Mouse (Mus musculus): ENCODE data around the gene Ephb4. TPM values are rescaled to one million over a fixed set of nuclear protein-coding genes. Genes with fewer than 3 reads are reported as not detected.

Gene Ephb4
- polyA plus RNA-seq, 2 experiments, result 78.1 to 102 TPM

DNA sequence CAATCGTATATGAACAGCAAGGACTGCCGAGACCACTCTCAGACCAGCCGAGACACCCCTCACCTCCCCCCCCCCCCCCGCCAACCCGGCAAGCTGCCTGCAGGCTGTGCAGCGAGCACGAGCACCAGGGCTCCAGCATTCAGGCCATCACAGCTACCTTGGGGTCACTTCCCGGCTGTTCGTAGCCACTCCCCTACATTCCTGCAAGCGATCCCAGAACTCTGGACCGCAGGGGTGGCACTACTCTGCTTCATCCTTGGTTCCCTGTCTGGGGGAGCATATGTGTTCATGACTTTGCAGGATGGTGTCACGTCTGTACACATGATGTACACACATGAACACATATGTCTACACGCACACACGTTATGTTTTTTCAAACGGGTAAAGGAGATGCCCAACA lies 27.7 kb downstream of the Ephb4 start:
- Histone ChIP-seq H3K27ac (replicated peaks; ENCODE audit: low read depth, low read length) (no peak overlapping the region), H3K36me3 (ENCODE audit: control insufficient read depth, insufficient read depth, low read length) (peaks cover 28% of the 10 kb centered on the region), H3K9me3 (ENCODE audit: control insufficient read depth, low read length) (no peaks in the 10 kb centered on the region), H3K9ac (ENCODE audit: low read depth, low read length, severe bottlenecking) (no peak overlapping the region), H3K4me2 (replicated peaks; ENCODE audit: low read depth, low read length, severe bottlenecking) (peak overlapping the region; percentile 32), H3K4me3 (replicated peaks; ENCODE audit: low read length) (no peak overlapping the region), H3K27me3 (ENCODE audit: control insufficient read depth, insufficient read depth, low read length) (no peaks in the 10 kb centered on the region), H3K4me1 (ENCODE audit: control insufficient read depth, insufficient read depth, low read length) (0 out of 2 replicates have a peak, but pooled peaks cover 3% of the 10 kb centered on the region)
- DNase-seq (ENCODE audit: low spot score) (no peak), ATAC-seq (ENCODE audit: low FRiP score, low read depth) (0 out of 2 replicates have a peak, but pooled peaks have one; percentile 8)
- TF ChIP-seq POLR2A (IDR thresholded peaks at IDR 0.05; ENCODE audit: borderline replicate concordance, extremely low read depth, insufficient read depth, insufficient read length), result no peak
- 39% methylated on average over 8 of the region's 15 CpGs for WGBS

DNA sequence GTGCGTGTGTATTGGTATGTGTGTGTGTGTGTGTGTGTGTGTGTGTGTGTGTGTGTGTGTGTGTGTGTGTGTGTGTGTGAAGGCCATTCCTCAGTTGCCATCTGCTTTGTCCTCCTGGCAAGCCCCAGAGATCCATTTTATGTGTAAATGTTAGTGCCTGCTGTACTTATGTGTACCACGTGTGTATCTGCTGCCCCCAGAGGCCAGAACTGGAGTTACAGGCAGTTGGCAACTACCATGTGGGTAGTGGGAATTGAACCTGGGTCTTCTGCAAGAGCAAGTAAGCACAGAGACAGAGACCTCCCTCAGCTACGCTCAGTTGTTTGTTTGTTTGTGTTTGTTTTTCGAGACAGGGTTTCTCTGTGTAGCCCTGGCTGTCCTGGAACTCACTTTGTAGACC lies 31.2 kb downstream of the Ephb4 start:
- DNase-seq (ENCODE audit: low spot score) (peak; percentile 45), ATAC-seq (ENCODE audit: low FRiP score, low read depth) (no peak)
- no peak for TF ChIP-seq POLR2A (IDR thresholded peaks at IDR 0.05; ENCODE audit: borderline replicate concordance, extremely low read depth, insufficient read depth, insufficient read length)
- WGBS, result 54% methylated on average over 4 of the region's 4 CpGs
- 0 out of 2 replicates have a peak, but pooled peaks cover 3% of the 10 kb centered on the region for H3K4me1 ChIP-seq (ENCODE audit: control insufficient read depth, insufficient read depth, low read length)
- H3K4me3 ChIP-seq (replicated peaks; ENCODE audit: low read length), result no peak overlapping the region
- no peaks in the 10 kb centered on the region for H3K9me3 ChIP-seq (ENCODE audit: control insufficient read depth, low read length)
- H3K27me3 ChIP-seq (ENCODE audit: control insufficient read depth, insufficient read depth, low read length), result no peaks in the 10 kb centered on the region
- H3K9ac ChIP-seq (ENCODE audit: low read depth, low read length, severe bottlenecking), result no peak overlapping the region
- no peak overlapping the region for H3K4me2 ChIP-seq (replicated peaks; ENCODE audit: low read depth, low read length, severe bottlenecking)
- H3K27ac ChIP-seq (replicated peaks; ENCODE audit: low read depth, low read length), result no peak overlapping the region
- H3K36me3 ChIP-seq (ENCODE audit: control insufficient read depth, insufficient read depth, low read length), result no peaks in the 10 kb centered on the region

DNA sequence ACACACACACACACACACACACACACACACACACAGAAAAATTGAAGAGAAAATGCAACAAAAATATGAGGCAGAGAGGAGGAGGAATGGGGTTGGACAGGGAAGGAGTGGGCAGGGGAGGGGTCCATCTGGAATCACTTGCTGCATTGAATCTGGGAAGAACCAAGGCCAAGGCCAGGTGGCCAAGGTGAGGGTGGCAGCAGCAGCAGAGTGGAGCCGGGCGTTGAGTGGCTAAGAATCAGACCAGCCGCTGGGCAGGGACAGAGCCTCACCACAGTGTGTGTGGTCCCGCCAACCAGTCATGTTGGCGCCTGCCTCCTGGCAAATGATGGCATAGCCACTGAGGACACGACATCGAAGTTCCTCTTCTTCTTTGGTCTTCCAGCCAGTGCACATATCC lies 33.5 kb downstream of the Ephb4 start:
- Histone ChIP-seq H3K4me3 (replicated peaks; ENCODE audit: low read length) (no peak overlapping the region), H3K27me3 (ENCODE audit: control insufficient read depth, insufficient read depth, low read length) (no peaks in the 10 kb centered on the region), H3K4me1 (ENCODE audit: control insufficient read depth, insufficient read depth, low read length) (no peaks in the 10 kb centered on the region), H3K27ac (replicated peaks; ENCODE audit: low read depth, low read length) (no peak overlapping the region), H3K36me3 (ENCODE audit: control insufficient read depth, insufficient read depth, low read length) (no peaks in the 10 kb centered on the region), H3K9me3 (ENCODE audit: control insufficient read depth, low read length) (no peaks in the 10 kb centered on the region), H3K4me2 (replicated peaks; ENCODE audit: low read depth, low read length, severe bottlenecking) (no peak overlapping the region), H3K9ac (ENCODE audit: low read depth, low read length, severe bottlenecking) (no peak overlapping the region)
- ATAC-seq (ENCODE audit: low FRiP score, low read depth) (no peak), DNase-seq (ENCODE audit: low spot score) (no peak)
- TF ChIP-seq POLR2A (IDR thresholded peaks at IDR 0.05; ENCODE audit: borderline replicate concordance, extremely low read depth, insufficient read depth, insufficient read length), result no peak
- WGBS, result 76% methylated on average over 7 of the region's 7 CpGs

DNA sequence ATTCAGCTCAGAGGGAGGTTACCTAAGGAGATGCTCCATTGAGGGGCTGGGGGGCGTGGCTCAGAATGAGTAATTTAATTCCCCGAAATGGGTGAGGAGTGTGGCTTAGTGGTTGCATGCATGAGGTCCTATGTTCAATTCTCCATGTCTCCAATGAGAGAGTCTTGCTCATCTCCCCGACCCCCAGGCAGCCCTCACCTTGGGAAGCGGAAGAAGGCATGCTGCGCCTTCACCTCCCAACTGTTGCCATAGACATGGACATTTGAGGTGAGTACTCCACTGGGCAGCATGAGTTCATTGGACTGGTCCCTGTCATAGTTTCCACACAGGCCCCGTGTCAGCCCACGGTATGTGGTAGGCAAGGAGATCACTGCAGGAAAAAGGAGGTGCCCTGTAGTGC lies 36.8 kb downstream of the Ephb4 start:
- H3K27me3 ChIP-seq (ENCODE audit: control insufficient read depth, insufficient read depth, low read length), result no peaks in the 10 kb centered on the region
- H3K9me3 ChIP-seq (ENCODE audit: control insufficient read depth, low read length), result no peaks in the 10 kb centered on the region
- no peak overlapping the region for H3K9ac ChIP-seq (ENCODE audit: low read depth, low read length, severe bottlenecking)
- no peak overlapping the region for H3K27ac ChIP-seq (replicated peaks; ENCODE audit: low read depth, low read length)
- H3K4me3 ChIP-seq (replicated peaks; ENCODE audit: low read length), result no peak overlapping the region
- H3K36me3 ChIP-seq (ENCODE audit: control insufficient read depth, insufficient read depth, low read length), result no peaks in the 10 kb centered on the region
- no peak overlapping the region for H3K4me2 ChIP-seq (replicated peaks; ENCODE audit: low read depth, low read length, severe bottlenecking)
- ATAC-seq (ENCODE audit: low FRiP score, low read depth) (no peak), DNase-seq (ENCODE audit: low spot score) (no peak)
- no peaks in the 10 kb centered on the region for H3K4me1 ChIP-seq (ENCODE audit: control insufficient read depth, insufficient read depth, low read length)
- WGBS, result 88% methylated on average over 7 of the region's 7 CpGs
- TF ChIP-seq POLR2A (IDR thresholded peaks at IDR 0.05; ENCODE audit: borderline replicate concordance, extremely low read depth, insufficient read depth, insufficient read length), result no peak

- Histone ChIP-seq H3K4me3 (replicated peaks; ENCODE audit: low read length) (no peak overlapping the region), H3K4me1 (ENCODE audit: control insufficient read depth, insufficient read depth, low read length) (no peaks in the 10 kb centered on the region), H3K27ac (replicated peaks; ENCODE audit: low read depth, low read length) (no peak overlapping the region), H3K9me3 (ENCODE audit: control insufficient read depth, low read length) (no peaks in the 10 kb centered on the region), H3K27me3 (ENCODE audit: control insufficient read depth, insufficient read depth, low read length) (no peaks in the 10 kb centered on the region), H3K4me2 (replicated peaks; ENCODE audit: low read depth, low read length, severe bottlenecking) (no peak overlapping the region), H3K36me3 (ENCODE audit: control insufficient read depth, insufficient read depth, low read length) (no peaks in the 10 kb centered on the region), H3K9ac (ENCODE audit: low read depth, low read length, severe bottlenecking) (no peak overlapping the region)
- DNase-seq (ENCODE audit: low spot score) (no peak), ATAC-seq (ENCODE audit: low FRiP score, low read depth) (no peak)
- no peak for TF ChIP-seq POLR2A (IDR thresholded peaks at IDR 0.05; ENCODE audit: borderline replicate concordance, extremely low read depth, insufficient read depth, insufficient read length)
- WGBS, result 79% methylated on average over 8 of the region's 8 CpGs
These were observed 41.7 kb downstream of the Ephb4 start for GRCm38 (mm10) chr5:137391641-137392040.

DNA sequence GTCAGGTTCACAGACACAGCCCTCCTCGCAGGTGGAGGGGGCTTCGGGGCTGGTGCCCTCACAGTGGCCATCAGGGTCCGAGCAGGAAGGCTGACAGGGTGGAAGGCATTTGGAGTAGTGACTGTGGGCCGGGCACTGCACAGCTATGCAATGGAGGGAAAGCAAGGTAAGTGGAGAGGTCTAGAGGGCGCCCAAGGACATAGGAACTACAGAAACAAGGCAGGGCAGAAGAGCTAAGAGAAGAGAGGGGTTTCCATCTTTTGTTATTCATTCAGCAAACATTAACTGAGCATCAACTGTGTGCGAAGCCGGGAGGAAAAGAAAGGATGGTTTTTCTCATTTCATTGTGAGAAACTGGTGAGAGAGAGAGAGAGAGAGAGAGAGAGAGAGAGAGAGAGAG lies 44.5 kb downstream of the Ephb4 start:
- no peaks in the 10 kb centered on the region for H3K9me3 ChIP-seq (ENCODE audit: control insufficient read depth, low read length)
- no peak overlapping the region for H3K9ac ChIP-seq (ENCODE audit: low read depth, low read length, severe bottlenecking)
- no peaks in the 10 kb centered on the region for H3K36me3 ChIP-seq (ENCODE audit: control insufficient read depth, insufficient read depth, low read length)
- H3K4me1 ChIP-seq (ENCODE audit: control insufficient read depth, insufficient read depth, low read length), result no peaks in the 10 kb centered on the region
- no peak overlapping the region for H3K4me2 ChIP-seq (replicated peaks; ENCODE audit: low read depth, low read length, severe bottlenecking)
- no peak overlapping the region for H3K27ac ChIP-seq (replicated peaks; ENCODE audit: low read depth, low read length)
- DNase-seq (ENCODE audit: low spot score), result no peak
- TF ChIP-seq POLR2A (IDR thresholded peaks at IDR 0.05; ENCODE audit: borderline replicate concordance, extremely low read depth, insufficient read depth, insufficient read length), result no peak
- no peak overlapping the region for H3K4me3 ChIP-seq (replicated peaks; ENCODE audit: low read length)
- no peaks in the 10 kb centered on the region for H3K27me3 ChIP-seq (ENCODE audit: control insufficient read depth, insufficient read depth, low read length)
- 50% methylated on average over 7 of the region's 7 CpGs for WGBS
- ATAC-seq (ENCODE audit: low FRiP score, low read depth), result no peak
